Mouse (Mus musculus): ENCODE measurements around the gene Jmjd6.

DNA sequence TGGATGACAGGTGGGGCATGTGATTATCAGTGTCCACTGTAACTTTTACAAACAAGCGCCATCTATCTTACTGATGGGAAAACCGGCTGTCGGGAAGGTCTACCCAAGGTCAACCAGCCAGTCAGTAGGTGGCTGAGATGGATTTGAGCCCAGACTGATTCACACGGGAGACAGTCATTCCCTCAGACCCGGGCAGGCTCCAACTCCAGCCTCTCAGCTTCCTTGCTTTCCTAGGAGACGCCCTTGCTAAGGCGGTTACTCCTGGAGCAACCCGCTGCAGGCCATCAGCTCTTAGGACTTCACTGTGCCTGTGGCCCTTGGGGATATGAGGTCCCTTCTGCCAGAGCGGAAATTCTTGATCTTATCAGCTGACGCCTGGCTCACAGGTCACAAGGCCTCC is 21.2 kb upstream of the Jmjd6 start:
- TF ChIP-seq POLR2A (IDR thresholded peaks at IDR 0.05; ENCODE audit: low read depth, low read length) (no peak), ZMIZ1 (IDR thresholded peaks at IDR 0.05; ENCODE audit: low read depth, low read length) (no peak), USF1 (IDR thresholded peaks at IDR 0.05; ENCODE audit: low read depth, low read length) (no peak), UBTF (IDR thresholded peaks at IDR 0.05; ENCODE audit: low read depth, low read length) (no peak), TBP (conservative IDR thresholded peaks at IDR 0.05; ENCODE audit: low read depth, low read length) (no peak), CTCF (conservative IDR thresholded peaks at IDR 0.05 in 1 of 2, IDR thresholded peaks at IDR 0.05 in 1 of 2; ENCODE audit: low read depth in 2 of 2, low read length in 2 of 2) (no peak), E2F4 (IDR thresholded peaks at IDR 0.05; ENCODE audit: insufficient replicate concordance, low read depth, low read length) (no peak), JUN (IDR thresholded peaks at IDR 0.05; ENCODE audit: insufficient read depth, low read depth, low read length) (no peak), POLR2AphosphoS2 (IDR thresholded peaks at IDR 0.05; ENCODE audit: low read depth, low read length) (no peak), MAX (IDR thresholded peaks at IDR 0.05; ENCODE audit: low read length) (no peak), MYC (IDR thresholded peaks at IDR 0.05; ENCODE audit: low read depth, low read length) (no peak), EP300 (IDR thresholded peaks at IDR 0.05; ENCODE audit: low read length) (no peak), MAFK (IDR thresholded peaks at IDR 0.05; ENCODE audit: insufficient replicate concordance, low read length) (no peak)

Data from CH12.LX (cell line).